Mouse (Mus musculus) E14TG2a.4 (cell line): ENCODE results near the gene Nek4.

Experiments
- H3K27me3 ChIP-seq: 2 replicates; pipeline ENCODE4 v1.6.1; 2014; ENCODE audit warnings: low read length, control low read depth; ENCODE audit not compliant: insufficient read depth
- H3K36me3 ChIP-seq: 2 replicates; pipeline ENCODE4 v1.6.1; 2014; ENCODE audit warnings: low read length, control low read depth; ENCODE audit not compliant: insufficient read depth
- H3K4me1 ChIP-seq: replicated peaks from 2 replicates; pipeline ENCODE4 v1.6.1; 2014; ENCODE audit warnings: low read depth, low read length, control low read depth
- H3K4me3 ChIP-seq: replicated peaks from 2 replicates; pipeline ENCODE4 v1.5.1; 2014; ENCODE audit warnings: mild to moderate bottlenecking, low read length
- H3K9me3 ChIP-seq: 2 replicates; pipeline ENCODE4 v1.6.1; 2014; ENCODE audit warnings: low read length, control low read depth
- CTCF ChIP-seq: conservative IDR thresholded peaks from 2 replicates; pipeline ENCODE4 v1.5.1; 2014; ENCODE audit warnings: low read length
- NANOG ChIP-seq: IDR thresholded peaks from 2 replicates; pipeline ENCODE4 v1.6.1; 2014; ENCODE audit warnings: borderline replicate concordance, low read length, mixed read lengths
- POU5F1 ChIP-seq: IDR thresholded peaks from 2 replicates; pipeline ENCODE4 v1.6.1; 2014; ENCODE audit warnings: low read length, borderline replicate concordance

Gene Nek4

DNA sequence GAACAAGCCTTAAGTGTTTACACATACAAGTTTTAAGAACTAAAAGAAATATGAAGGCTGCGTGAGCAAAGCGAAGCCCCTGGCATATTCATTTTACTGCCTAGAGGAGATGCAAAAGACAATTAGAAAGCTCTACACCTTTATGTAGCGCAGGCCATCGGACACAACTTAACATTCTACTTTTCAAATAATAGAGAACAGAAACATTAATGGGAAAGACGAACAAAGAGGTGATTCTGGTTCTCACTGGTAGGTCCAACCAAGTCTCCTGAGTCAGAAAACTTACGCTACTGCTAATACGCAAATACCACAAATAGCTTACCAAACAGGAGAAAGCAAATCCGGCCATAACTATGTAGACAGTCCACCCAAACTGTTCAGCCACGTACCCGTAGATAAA is 49.2 kb downstream of the Nek4 start:
- H3K36me3 ChIP-seq, result no peaks in the 10 kb centered on the region
- TF ChIP-seq NANOG (no peak), CTCF (no peak), POU5F1 (no peak)
- H3K27me3 ChIP-seq, result peaks cover 9% of the 10 kb centered on the region; the same call in 1 of the 2 replicates
- peak overlapping the region; percentile 95 for H3K4me3 ChIP-seq
- peaks cover 20% of the 10 kb centered on the region for H3K4me1 ChIP-seq
- no peaks in the 10 kb centered on the region for H3K9me3 ChIP-seq

DNA sequence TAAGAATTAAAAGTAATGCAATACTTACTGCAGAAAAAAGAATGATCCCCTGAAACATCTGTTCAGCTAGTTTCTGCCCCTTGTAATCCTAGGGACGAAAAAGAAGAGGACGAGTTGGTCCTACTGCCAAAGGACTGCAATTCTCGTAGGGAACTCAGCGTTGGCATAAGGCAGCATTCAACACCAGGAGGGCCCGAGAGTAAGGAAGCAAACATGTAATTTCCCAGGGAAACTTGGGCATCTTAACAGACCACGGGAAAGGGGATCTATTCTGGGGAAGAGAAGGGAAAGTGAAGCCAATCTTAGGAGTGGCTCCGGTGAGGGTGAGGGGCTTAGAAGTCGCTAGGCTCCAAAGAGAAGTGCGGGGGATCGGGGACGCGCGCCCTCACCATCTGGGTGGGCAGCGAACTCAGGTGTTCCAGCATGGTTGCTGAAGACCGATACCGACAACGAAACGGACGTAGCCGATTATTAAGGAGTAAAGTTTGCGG is 49.7 kb downstream of the Nek4 start:
- no peaks in the 10 kb centered on the region for H3K9me3 ChIP-seq
- peak overlapping the region; percentile 95 for H3K4me3 ChIP-seq
- no peak for TF ChIP-seq POU5F1
- TF ChIP-seq NANOG, result no peak
- no peak for TF ChIP-seq CTCF
- H3K4me1 ChIP-seq, result peaks cover 20% of the 10 kb centered on the region
- H3K27me3 ChIP-seq, result peaks cover 9% of the 10 kb centered on the region; the same call in 1 of the 2 replicates
- no peaks in the 10 kb centered on the region for H3K36me3 ChIP-seq

DNA sequence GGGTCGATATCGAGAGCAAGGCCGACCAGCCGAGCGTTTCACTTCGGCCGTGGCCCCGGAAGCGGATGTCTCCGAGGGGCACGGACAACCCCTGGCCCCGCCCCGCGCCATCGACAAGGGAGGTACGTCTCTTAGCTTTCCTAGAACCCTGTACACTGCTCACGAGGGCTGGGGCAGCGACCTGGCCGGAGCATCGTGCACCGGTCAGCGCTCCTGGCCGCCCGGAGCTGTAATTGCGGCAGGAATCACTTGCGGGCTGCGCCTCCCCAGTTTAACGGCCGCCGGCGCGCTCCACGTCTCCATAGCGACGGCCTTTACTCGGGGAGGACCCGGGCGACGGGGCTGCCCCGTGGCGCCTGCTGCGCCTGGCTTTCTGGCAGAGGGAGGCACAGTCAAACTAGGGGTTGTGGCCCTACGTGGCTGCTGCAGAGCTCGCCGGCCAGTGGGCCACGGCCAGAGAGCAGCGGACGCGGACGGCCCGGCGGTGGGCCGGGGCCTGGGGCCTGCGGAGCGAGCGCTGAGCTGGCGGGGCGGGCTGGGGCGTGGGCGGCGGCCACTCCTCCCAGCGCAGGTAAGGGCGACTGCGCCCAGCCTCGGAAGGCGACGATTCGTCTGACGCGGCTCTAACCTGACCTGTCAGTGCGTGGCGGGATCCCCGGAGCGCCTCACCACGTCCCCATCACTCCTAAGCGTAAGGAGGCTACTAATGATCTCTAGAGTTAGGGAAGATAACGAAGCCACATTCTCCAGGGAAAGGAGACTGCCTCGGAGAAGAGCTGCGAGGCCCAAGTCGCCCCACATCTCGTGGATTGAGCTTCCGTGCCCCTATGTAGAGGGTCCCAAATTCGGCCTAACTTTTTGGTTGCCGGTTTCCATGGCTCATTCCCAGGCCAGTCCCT is 50.4 kb downstream of the Nek4 start, which contains the start of the genes Glt8d1 and Spcs1:
Gene Glt8d1 (plus strand): TSS at position 94 of the 899 bp plus-strand sequence.
Gene Spcs1 (minus strand): TSS at position 366 of the 899 bp plus-strand sequence.
- TF ChIP-seq POU5F1 (no peak), CTCF (no peak), NANOG (no peak)
- H3K9me3 ChIP-seq, result no peaks in the 10 kb centered on the region
- peak within 1 kb of the TSS; percentile 95 for H3K4me3 ChIP-seq
- H3K27me3 ChIP-seq, result peaks cover 9% of the 10 kb centered on the region; the same call in 1 of the 2 replicates
- peaks cover 17% of the 10 kb centered on the region for H3K4me1 ChIP-seq
- 0 out of 2 replicates have a peak, but pooled peaks cover under 1% of the 10 kb centered on the region for H3K36me3 ChIP-seq

DNA sequence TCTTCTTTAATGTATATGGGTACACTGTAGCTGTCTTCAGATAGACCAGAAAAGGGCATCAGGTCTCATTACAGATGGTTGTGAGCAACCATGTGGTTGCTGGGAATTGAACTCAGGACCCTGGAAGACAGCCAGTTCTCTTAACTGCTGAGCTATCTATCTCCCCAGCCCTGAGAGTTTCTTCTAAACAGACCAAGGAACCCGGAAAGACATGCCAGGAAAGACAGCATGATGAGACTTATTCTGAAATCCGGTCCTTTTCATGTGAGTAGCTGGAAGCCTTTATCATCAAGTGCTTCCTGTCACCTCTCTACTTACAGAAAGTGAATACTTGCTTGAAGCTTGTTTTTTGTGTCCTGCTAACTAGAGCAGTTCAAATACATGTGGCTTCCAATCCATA is 53.4 kb downstream of the Nek4 start:
- Histone ChIP-seq H3K9me3 (no peaks in the 10 kb centered on the region), H3K27me3 (peaks cover 9% of the 10 kb centered on the region; the same call in 1 of the 2 replicates), H3K4me1 (peaks cover 15% of the 10 kb centered on the region), H3K4me3 (no peak overlapping the region), H3K36me3 (peaks cover 26% of the 10 kb centered on the region)
- TF ChIP-seq CTCF (no peak), POU5F1 (no peak), NANOG (no peak)

DNA sequence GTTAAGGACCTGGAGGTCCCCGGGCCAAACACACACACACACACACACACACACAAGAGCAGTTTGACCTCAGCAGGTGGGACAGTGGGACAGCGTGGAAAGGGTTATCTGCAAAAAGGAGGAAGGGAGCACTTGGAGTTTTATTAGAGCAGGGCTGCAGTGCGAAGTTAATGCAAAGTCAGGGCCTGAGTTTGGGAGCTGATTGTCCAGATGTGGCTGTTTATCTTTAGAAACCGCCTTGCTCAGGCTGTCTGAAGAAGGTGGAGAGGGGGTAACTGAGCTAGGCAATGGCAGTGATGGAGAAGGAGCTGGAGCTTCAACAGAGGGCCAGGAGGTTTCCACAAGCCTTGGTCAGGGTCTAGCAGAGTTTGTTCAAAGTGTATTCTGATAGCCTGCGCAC is 55.6 kb downstream of the Nek4 start:
- Histone ChIP-seq H3K36me3 (peaks cover 47% of the 10 kb centered on the region), H3K9me3 (no peaks in the 10 kb centered on the region), H3K4me3 (no peak overlapping the region), H3K4me1 (peaks cover 4% of the 10 kb centered on the region), H3K27me3 (peaks cover 9% of the 10 kb centered on the region; the same call in 1 of the 2 replicates)
- TF ChIP-seq NANOG (no peak), CTCF (no peak), POU5F1 (no peak)

DNA sequence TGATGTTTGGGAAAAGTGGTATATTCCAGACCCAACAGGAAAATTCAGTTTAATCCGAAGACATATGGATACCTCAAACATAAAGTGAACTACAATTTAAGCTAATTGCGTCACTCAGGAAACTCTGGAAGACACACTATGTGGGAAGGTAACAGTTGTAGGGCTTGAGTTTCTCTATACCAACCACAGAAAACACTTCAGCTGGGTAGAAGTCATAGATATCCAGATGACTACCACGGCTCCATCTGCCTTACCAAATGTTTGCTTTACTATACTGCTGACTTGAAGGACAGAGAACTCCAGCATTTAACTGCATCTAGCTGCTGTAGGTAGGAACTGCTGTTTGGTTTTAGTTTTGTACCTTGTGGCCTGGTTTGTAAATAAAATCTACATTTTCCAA is 60.4 kb downstream of the Nek4 start:
- TF ChIP-seq CTCF, result no peak
- Histone ChIP-seq H3K36me3 (peaks cover 94% of the 10 kb centered on the region), H3K27me3 (no peaks in the 10 kb centered on the region), H3K9me3 (no peaks in the 10 kb centered on the region), H3K4me3 (no peak overlapping the region), H3K4me1 (peaks cover 30% of the 10 kb centered on the region)

DNA sequence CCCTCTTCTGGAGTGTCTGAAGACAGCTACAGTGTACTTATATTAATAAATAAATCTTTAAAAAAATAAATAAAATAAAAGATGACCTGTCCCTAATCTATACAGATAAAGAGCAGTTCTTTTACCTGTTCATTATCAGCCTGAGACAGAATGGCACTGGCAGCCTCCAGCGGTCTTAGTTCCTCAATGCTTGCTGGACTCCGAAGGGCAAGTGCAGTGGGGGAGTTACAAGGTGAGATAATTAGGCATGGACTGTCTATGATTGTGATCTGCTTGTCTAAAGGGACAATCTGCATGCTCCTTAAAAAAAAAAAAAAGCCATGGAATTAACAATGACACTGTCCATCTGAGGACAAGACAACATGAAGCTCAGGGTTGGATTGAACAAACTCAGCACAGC is 62.8 kb downstream of the Nek4 start:
- peaks cover 91% of the 10 kb centered on the region for H3K36me3 ChIP-seq
- TF ChIP-seq NANOG, result no peak
- TF ChIP-seq CTCF, result no peak
- TF ChIP-seq POU5F1, result no peak
- H3K9me3 ChIP-seq, result no peaks in the 10 kb centered on the region
- peaks cover 40% of the 10 kb centered on the region for H3K4me1 ChIP-seq
- H3K27me3 ChIP-seq, result no peaks in the 10 kb centered on the region
- no peak overlapping the region for H3K4me3 ChIP-seq

DNA sequence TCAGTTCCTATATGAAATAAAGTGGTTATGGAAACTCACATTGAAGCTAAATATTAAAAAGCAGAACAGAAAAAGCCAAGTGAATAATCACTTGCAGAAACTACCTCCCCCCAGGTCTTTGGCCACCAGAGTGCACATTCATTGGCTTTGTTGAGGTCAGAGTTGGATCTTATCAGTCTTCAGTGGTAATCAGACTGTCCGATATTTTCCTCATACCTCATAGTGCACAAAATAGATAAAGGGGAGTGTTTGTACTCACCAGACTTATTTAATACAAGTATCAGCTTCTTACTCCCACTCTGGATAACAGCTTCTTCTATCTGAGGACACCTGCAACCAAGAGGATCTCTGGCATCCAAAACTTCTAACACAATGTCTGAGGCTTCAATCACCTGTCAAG is 64.9 kb downstream of the Nek4 start:
- peaks cover 50% of the 10 kb centered on the region for H3K4me1 ChIP-seq
- TF ChIP-seq CTCF, result no peak
- TF ChIP-seq POU5F1, result no peak
- no peak for TF ChIP-seq NANOG
- H3K27me3 ChIP-seq, result no peaks in the 10 kb centered on the region
- H3K36me3 ChIP-seq, result peaks cover 72% of the 10 kb centered on the region
- H3K9me3 ChIP-seq, result no peaks in the 10 kb centered on the region
- peak overlapping the region; percentile 97 for H3K4me3 ChIP-seq
